Mouse (Mus musculus) hindbrain, embryonic 12.5 days (tissue): ENCODE measurements at regions not wholly inside any gene's neighbourhood (a gene's known extent, or its start where the extent isn't known, plus 50 kb on each side); places are given as distances from the start of the nearest gene placed in this dataset.

Experiments
- ATAC-seq: fragments of 200-750 bp; cut with Nextera tagmentation; 2 replicates; pipeline ENCODE4 v1.8.0; 2017; ENCODE audit warnings: moderate TSS enrichment; ENCODE audit not compliant: low FRiP score
- H3K27ac ChIP-seq: fragments of 300-500 bp; sonication (generic); 2 replicates; pipeline ENCODE4 v1.5.1; 2016; ENCODE audit warnings: mild to moderate bottlenecking
- H3K27me3 ChIP-seq: fragments of 300-500 bp; sonication (generic); 2 replicates; pipeline ENCODE4 v1.6.1; 2016; ENCODE audit warnings: mild to moderate bottlenecking
- H3K36me3 ChIP-seq: fragments of 300-500 bp; sonication (generic); 2 replicates; pipeline ENCODE4 v1.6.1; 2016; ENCODE audit warnings: mild to moderate bottlenecking
- H3K4me1 ChIP-seq: fragments of 300-500 bp; sonication (generic); 2 replicates; pipeline ENCODE4 v1.6.1; 2016
- H3K4me2 ChIP-seq: fragments of 300-500 bp; sonication (generic); replicated peaks from 2 replicates; pipeline ENCODE4 v1.6.1; 2016; ENCODE audit warnings: mild to moderate bottlenecking
- H3K4me3 ChIP-seq: fragments of 300-500 bp; sonication (generic); 2 replicates; pipeline ENCODE4 v1.5.1; 2016; ENCODE audit warnings: mild to moderate bottlenecking
- H3K9ac ChIP-seq: fragments of 300-500 bp; sonication (generic); 2 replicates; pipeline ENCODE4 v1.6.1; 2016; ENCODE audit warnings: mild to moderate bottlenecking, moderate library complexity
- H3K9me3 ChIP-seq: fragments of 300-500 bp; sonication (generic); replicated peaks from 2 replicates; pipeline ENCODE4 v1.6.1; 2016; ENCODE audit warnings: mild to moderate bottlenecking
- WGBS: fragments of 180-500 bp; shearing (Covaris S2); methylation state at CpG from one replicate; pipeline ENCODE4 v1.1.7; 2016; 5-methylcytosine and 5-hydroxymethylcytosine counted together

DNA sequence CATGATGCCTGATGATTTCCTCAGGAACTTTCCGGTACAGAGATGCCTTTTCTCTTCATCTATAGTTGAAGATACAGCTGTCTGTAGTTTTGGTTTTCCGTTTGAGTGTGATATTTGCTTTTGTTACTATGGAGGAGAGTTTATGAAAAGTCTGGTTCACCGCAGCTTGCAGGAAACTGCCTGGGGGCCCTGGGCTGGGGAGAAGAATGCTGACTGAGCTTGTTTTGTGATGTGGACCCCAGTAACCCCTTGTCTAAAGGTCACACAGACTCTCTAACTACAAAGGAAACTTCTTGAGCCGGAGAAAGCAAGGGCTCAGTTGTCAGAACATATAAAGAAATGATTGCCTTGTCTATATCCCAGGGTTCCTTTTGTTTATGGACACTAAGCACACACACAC, 325.8 kb upstream of the Mki67 start:
- Histone ChIP-seq H3K4me2 (no peak overlapping the region), H3K27ac (no peak overlapping the region), H3K9me3 (no peaks in the 10 kb centered on the region), H3K36me3 (no peaks in the 10 kb centered on the region), H3K4me1 (peaks cover 18% of the 10 kb centered on the region), H3K4me3 (no peak overlapping the region), H3K27me3 (no peaks in the 10 kb centered on the region), H3K9ac (no peak overlapping the region)
- ATAC-seq, result no peak
- 44% methylated on average over 4 of the region's 4 CpGs for WGBS

DNA sequence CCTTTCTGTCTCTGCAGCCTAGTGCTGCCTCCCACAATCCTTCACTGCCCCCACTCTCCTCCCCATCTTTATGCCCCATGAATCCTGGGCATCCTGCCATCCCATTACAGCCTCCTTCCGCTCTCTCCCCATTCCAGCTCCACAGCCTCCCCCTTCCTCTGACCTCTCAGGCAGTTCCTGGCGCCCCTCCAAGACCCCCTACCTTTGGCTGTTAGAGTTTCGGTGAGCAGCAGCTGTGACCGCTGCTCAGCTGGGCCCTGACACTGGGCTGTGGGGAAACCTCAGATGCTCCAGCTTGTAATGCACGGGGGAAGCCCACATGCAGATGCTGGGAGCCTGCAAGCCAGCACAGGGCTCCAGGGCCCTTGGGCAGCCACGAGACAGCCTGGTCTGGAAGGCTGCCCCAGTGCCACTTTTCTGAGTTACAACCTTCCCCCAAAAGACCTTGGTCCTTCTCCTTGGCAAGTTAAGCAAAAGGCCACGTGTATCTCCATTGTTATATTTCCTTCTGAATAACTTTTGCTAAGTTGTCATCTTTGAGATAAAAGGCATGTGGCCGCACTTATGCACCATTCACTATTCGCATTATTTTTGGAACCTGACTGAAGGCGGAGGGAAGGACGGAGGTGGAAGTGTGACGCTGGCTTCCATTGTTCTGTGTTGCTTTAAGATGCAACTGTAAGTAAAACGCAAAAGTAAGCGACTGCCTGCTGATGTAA, 330.6 kb upstream of the Mki67 start:
- no peak overlapping the region for H3K4me3 ChIP-seq
- no peaks in the 10 kb centered on the region for H3K9me3 ChIP-seq
- no peak overlapping the region for H3K9ac ChIP-seq
- WGBS, result 11% methylated on average over 14 of the region's 14 CpGs
- ATAC-seq, result peak; percentile 90
- H3K4me1 ChIP-seq, result peaks cover 51% of the 10 kb centered on the region
- H3K4me2 ChIP-seq, result peak overlapping the region; percentile 28; the same call in 1 of the 2 replicates
- no peaks in the 10 kb centered on the region for H3K27me3 ChIP-seq
- H3K27ac ChIP-seq, result peak overlapping the region; percentile 93
- no peaks in the 10 kb centered on the region for H3K36me3 ChIP-seq

DNA sequence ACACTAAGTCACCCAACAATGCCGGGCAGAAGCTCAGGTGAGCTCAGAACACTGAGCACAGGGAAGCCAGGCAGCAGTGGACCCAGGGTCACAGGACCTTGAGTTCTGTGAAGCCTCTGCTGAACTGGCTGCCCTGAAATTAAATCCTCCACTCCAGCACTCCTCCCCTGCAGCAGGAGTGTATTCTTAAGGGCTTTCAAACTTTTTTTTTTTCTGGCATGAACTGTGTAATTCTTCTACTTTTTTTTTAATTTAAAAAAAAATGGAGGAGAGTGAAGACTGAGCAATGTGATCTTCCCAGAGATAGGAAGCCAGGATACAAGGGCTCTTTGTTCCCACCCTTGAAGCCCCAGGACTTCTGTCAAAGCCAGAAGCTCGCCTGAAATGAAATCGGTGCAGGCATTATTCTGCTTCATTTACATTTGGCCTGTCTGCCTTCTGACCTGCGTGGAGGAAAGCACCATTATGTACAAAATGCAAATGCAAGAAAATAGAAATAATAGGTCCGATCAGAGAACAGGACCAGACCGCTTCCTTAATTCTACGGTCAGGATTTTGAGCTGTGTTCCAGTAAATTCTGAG, 331.3 kb upstream of the Mki67 start:
- 12% methylated on average over 7 of the region's 7 CpGs for WGBS

DNA sequence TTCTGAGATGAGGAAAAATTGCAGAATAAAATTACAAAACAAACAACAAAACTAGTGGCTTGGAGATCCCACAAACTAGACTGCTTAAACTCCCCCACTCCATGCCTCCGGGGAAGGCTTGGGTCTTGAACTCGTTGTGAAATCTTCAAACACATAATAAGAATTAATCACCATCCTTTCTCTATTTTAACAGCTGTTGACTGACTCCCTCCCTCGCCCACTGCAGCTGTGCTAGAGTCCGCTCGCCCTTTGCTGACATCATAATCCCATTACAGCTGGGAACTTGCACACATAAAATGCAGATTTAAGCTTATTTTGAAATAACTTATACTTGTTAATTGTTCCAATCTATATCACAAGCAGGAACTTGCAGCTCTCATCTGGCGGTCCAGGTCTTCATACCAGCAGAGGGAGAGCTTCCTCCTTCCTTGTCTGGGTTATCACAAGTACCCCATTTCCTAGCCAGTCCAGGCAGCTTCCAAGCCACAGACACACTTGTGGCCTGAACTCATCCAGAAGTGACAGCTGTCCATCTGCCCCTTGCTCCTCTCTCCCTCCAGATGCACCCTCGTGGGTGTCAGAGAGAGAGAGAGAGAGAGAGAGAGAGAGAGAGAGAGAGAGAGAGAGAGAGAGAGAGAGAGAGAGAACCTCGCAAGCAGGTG, 332.9 kb upstream of the Mki67 start:
- Histone ChIP-seq H3K4me3 (no peak overlapping the region), H3K4me1 (peaks cover 51% of the 10 kb centered on the region), H3K9me3 (no peaks in the 10 kb centered on the region), H3K27me3 (no peaks in the 10 kb centered on the region), H3K4me2 (no peak overlapping the region), H3K36me3 (no peaks in the 10 kb centered on the region), H3K27ac (peak overlapping the region; percentile 93), H3K9ac (no peak overlapping the region)
- WGBS, result 47% methylated on average over 8 of the region's 8 CpGs
- ATAC-seq, result no peak

More for the DNA sequence above, 331.3 kb upstream of the Mki67 start:
- peaks cover 51% of the 10 kb centered on the region for H3K4me1 ChIP-seq
- H3K4me2 ChIP-seq, result peak overlapping the region; percentile 28; the same call in 1 of the 2 replicates
- no peak overlapping the region for H3K9ac ChIP-seq
- no peaks in the 10 kb centered on the region for H3K36me3 ChIP-seq
- H3K27me3 ChIP-seq, result no peaks in the 10 kb centered on the region
- peak; percentile 62 for ATAC-seq
- H3K27ac ChIP-seq, result peak overlapping the region; percentile 93
- H3K9me3 ChIP-seq, result no peaks in the 10 kb centered on the region
- H3K4me3 ChIP-seq, result no peak overlapping the region

DNA sequence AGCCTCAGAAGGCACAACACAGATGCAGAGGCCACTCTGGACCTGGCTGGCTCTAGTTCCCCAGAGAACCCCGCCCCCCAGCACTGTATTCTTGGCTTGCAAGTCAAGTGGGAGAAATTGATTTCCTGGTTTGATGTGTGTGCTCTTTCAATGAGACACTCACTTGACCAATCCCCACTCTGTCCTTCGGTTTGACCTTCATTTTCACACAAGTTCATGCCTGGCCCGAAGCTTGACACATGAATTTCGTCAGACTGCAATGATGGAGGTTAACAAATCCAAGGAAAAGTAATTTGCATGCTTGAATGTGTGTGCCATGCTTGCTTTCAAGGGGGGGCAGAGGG, 333.4 kb upstream of the Mki67 start:
- peaks cover 49% of the 10 kb centered on the region for H3K4me1 ChIP-seq
- no peak overlapping the region for H3K4me2 ChIP-seq
- H3K27me3 ChIP-seq, result no peaks in the 10 kb centered on the region
- H3K9me3 ChIP-seq, result no peaks in the 10 kb centered on the region
- WGBS, result 53% methylated on average over 4 of the region's 4 CpGs
- no peak for ATAC-seq
- H3K27ac ChIP-seq, result peak overlapping the region; percentile 93; the same call in 1 of the 2 replicates
- no peak overlapping the region for H3K9ac ChIP-seq
- H3K4me3 ChIP-seq, result no peak overlapping the region
- H3K36me3 ChIP-seq, result no peaks in the 10 kb centered on the region

DNA sequence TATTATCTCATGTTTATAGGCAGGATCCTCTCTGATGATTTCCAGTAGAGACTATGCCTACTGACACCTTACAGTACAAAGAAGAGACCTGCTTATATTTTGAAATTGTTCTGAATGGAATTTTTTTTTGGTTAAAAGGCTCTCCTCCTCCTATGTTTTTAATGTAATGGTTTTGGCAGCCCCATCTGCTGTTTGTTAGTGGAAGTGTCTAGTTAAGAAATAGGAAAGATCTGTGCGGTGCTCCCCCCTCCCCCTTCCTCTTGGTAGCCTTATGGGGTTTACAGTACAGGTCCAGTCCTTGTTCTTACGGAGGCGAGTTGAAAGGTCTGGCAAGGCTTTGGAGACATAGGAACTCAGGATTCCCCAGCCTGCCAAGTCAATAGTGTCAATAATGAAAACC, 334.0 kb upstream of the Mki67 start:
- Histone ChIP-seq H3K36me3 (no peaks in the 10 kb centered on the region), H3K9ac (no peak overlapping the region), H3K4me1 (peaks cover 48% of the 10 kb centered on the region), H3K4me3 (no peak overlapping the region), H3K9me3 (no peaks in the 10 kb centered on the region), H3K27me3 (no peaks in the 10 kb centered on the region), H3K27ac (no peak overlapping the region), H3K4me2 (no peak overlapping the region)
- WGBS, result 58% methylated on average over 3 of the region's 3 CpGs
- no peak for ATAC-seq

DNA sequence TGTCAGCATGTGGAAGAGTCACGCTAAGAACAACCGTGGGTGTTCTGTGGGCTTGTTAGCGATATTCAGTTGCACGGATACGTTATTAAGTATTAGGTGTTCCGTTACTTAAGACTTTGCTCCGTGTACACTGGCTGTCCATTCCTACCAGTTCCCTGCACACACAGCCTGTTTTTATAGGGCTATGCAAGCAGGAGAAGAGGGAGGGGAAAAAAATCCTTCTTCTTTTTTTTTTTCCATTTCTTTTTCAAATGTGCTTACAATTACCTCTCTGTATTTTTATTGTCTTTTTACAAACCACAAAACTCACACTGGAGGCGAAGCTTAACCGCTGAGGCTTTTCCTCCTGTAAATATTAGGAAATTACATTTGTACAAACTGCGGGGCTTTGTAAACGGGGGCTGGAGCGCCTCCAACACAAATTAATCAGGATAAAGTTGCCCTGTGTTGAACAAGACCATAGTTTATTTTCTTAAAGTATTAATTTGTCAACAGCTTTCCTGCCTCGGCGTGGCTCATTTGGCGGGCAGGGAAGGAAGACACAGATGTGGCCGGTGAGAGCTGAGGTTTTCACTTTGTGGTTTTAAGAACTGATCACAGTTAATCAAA, 340.8 kb upstream of the Mki67 start:
- WGBS, result 52% methylated on average over 16 of the region's 16 CpGs
- Histone ChIP-seq H3K4me2 (no peak overlapping the region), H3K27me3 (no peaks in the 10 kb centered on the region), H3K9ac (no peak overlapping the region), H3K36me3 (no peaks in the 10 kb centered on the region), H3K9me3 (no peaks in the 10 kb centered on the region), H3K27ac (no peak overlapping the region), H3K4me1 (peaks cover 29% of the 10 kb centered on the region), H3K4me3 (no peak overlapping the region)
- no peak for ATAC-seq

DNA sequence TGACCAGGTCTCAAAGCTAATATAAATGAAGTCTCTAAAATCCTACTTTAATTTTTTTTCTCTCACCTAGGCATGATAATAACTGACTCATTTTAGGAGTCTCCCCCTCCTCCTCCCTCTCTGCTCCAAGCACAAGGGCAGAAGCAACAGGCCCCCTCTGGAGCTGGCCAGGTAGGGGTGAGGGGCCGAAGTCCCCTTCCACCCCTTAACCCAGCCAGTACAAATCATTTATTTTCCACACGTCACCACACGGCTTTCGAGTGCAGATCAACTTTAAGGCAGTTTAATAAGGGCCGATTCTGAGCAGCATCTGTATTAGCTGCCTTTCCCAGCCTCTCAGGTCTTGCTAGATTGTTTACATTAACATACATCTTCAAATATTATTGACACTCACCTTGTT, 342.2 kb upstream of the Mki67 start:
- ATAC-seq, result no peak
- Histone ChIP-seq H3K27ac (no peak overlapping the region), H3K4me1 (peaks cover 30% of the 10 kb centered on the region), H3K4me3 (no peak overlapping the region), H3K36me3 (no peaks in the 10 kb centered on the region), H3K27me3 (no peaks in the 10 kb centered on the region), H3K9me3 (no peaks in the 10 kb centered on the region), H3K9ac (no peak overlapping the region), H3K4me2 (no peak overlapping the region)
- WGBS, result 44% methylated on average over 5 of the region's 5 CpGs

DNA sequence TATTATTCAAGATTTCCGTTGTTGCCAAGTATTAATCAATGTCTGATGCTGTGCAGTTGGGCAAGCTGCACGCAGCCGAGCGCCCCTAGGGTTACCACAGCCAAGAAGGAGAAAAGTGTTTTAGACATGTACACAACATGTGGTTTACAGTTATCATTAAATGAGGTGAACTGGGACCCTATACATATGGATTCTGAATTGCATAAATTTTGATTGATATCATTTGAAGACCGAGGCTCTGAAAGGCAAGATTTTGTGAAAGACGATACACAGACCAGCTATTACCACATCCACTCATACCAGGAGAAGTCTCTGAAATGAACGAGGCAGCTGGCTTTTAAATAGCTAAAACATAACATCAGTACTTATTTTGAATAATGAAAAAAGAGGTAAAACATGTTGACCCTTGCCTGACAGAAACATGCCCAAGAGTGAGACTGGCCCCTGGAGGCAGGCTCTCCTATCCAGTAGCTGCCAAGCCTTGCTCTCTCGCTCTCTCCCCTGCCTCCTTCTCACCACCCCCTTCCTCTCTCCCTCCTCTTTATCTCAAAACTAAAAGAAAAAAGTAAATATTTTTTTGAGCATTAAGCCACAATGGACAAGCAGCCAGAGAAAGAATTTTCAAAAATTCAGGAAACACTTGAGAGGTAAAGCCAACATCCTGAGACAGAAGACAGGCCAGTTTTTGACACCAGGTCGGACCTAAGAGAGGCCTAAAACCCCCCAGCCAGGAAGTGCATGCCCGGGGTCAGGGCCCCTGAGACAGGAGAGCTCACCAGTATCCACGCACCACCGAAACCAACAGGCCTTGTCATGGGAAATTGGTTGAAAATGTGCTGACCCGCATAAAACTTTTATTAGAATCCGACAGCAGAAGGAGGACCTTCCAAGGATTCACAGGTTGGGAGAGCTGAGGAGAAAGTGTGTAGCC, 342.9 kb upstream of the Mki67 start:
- Histone ChIP-seq H3K9me3 (no peaks in the 10 kb centered on the region), H3K27ac (peak overlapping the region; percentile 46; the same call in 1 of the 2 replicates), H3K36me3 (no peaks in the 10 kb centered on the region), H3K27me3 (no peaks in the 10 kb centered on the region), H3K4me1 (peaks cover 30% of the 10 kb centered on the region), H3K4me3 (no peak overlapping the region), H3K9ac (no peak overlapping the region), H3K4me2 (no peak overlapping the region)
- ATAC-seq, result no peak
- WGBS, result 56% methylated on average over 14 of the region's 14 CpGs

DNA sequence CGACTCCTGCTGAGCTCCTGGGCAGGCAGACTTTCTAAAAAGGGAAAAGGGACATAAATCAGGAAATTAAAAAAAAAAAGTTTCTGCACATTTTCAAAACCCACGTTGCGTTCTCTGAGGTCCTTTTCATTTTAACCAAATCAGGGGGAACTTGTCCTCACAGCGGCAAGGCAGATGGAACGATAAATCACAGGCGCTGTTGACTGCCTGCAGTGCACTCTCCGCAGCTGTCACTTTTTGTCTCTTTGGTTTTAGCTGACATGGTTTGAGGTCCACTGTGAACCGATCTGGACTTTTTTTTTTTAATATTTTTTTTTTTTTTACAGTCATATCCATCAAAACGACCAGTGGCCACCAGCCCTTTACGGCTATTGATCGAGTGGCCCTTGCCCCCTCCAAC, 343.7 kb upstream of the Mki67 start:
- Histone ChIP-seq H3K4me1 (peaks cover 30% of the 10 kb centered on the region), H3K9me3 (no peaks in the 10 kb centered on the region), H3K27me3 (no peaks in the 10 kb centered on the region), H3K4me2 (no peak overlapping the region), H3K4me3 (no peak overlapping the region), H3K27ac (0 out of 2 replicates have a peak overlapping the region, but pooled peaks have one; percentile 46), H3K9ac (no peak overlapping the region), H3K36me3 (no peaks in the 10 kb centered on the region)
- 26% methylated on average over 11 of the region's 11 CpGs for WGBS
- ATAC-seq, result no peak

DNA sequence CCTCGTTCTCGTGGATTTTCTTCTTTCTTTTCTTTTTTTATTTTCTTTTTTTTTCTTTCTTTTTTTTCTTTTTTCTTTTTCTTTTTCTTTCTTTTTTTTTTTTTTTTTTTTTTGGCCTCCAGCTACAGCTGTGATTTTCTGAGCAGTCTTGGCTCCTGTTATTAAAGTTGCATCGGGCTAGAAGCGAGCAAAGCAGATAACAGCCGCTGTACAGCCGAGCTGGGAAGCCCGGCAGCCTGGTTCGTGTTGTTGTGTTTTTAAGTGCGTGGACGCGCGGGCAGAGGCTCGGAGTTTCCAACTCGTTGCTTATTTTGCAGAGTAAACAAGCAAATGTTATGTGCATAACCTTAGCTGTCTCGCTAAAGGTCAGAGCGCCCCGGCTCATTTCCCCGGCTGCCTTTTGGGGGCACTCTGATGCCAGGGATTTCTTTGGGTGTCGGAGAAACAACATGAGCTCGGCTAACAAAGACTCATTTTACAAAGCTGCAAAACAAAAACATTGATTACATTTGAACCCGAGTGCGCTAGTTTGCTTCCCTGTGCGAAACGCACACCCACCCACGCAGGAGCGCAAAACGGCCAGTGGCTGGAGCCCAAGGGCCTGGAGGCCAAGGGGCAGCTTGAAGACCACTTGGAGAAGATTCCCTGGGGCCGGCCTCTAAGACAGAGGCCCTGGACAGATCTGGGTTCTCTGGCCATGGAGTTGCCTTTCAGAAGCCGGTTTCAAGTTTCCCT, 344.3 kb upstream of the Mki67 start:
- Histone ChIP-seq H3K27ac (peak overlapping the region; percentile 81), H3K27me3 (no peaks in the 10 kb centered on the region), H3K4me2 (peak overlapping the region; percentile 50), H3K4me3 (peak overlapping the region; percentile 18; the same call in 1 of the 2 replicates), H3K9ac (peak overlapping the region; percentile 39; the same call in 1 of the 2 replicates), H3K4me1 (peaks cover 30% of the 10 kb centered on the region), H3K9me3 (no peaks in the 10 kb centered on the region), H3K36me3 (no peaks in the 10 kb centered on the region)
- ATAC-seq, result peak; percentile 54; the same call in 1 of the 2 replicates
- 10% methylated on average over 29 of the region's 29 CpGs for WGBS
